Mouse (Mus musculus) left cerebral cortex, postnatal 25 days (tissue): Measurements from ENCODE around the gene Zfp575. TPM values are rescaled to one million over a fixed set of nuclear protein-coding genes. Genes with fewer than 3 reads are reported as not detected.
A peak's percentile ranks its signal among the peaks of the same experiment; 100 is the strongest.

ENCODE experiments used
- DNase-seq, 2 experiments: peaks; one replicate each; pipeline ENCODE4 v3.0.0; 2022; ENCODE audit warnings: low spot score in 2 of 2, mixed read lengths in 1 of 2
- intact Hi-C: fragments of 180-260 bp; cut with DNase I; formaldehyde crosslinking; loops from one replicate; pipeline ENCODE4 v1.15.1; 2025
- total RNA-seq, 2 experiments: library from RNA; stranded (reverse); gene quantifications; 2 replicates each; pipeline ENCODE4 v1.2.3; 2021

Gene Zfp575
- total RNA-seq, 2 experiments from 2014 or later: 6.7 TPM

- peak in 1 of 2 experiments; percentile 27 for DNase-seq
- intact Hi-C loops: loop anchor here (5.0 kb wide), 1 partner anchor 128 kb away; no protein-coding TSS in a partner anchor
Measured at GRCm38 (mm10) chr7:24534301-24534700, 53.1 kb downstream of the Zfp575 start.

Other genes with a start within 250 kb of the Zfp575 start
- gene Lypd5, start 238.4 kb downstream of the Zfp575 start, total RNA-seq: not detected
- under 1 TPM in 1 of 2 experiments, not detected in 1; 0.50 TPM for gene Kcnn4, start 217.4 kb downstream of the Zfp575 start, total RNA-seq
- 10 to 100 TPM; 38.1 to 40.2 TPM for gene Smg9, start 188.0 kb downstream of the Zfp575 start, total RNA-seq
- under 1 TPM; 0.34 to 0.57 TPM for gene Irgc1, start 135.3 kb downstream of the Zfp575 start, total RNA-seq
- under 1 TPM; 0.71 to 0.73 TPM for gene Plaur, start 125.2 kb downstream of the Zfp575 start, total RNA-seq
- gene Cadm4, start 105.6 kb downstream of the Zfp575 start, total RNA-seq: 100 to 1,000 TPM; 243 to 246 TPM
- 10 to 100 TPM; 45.7 to 52.6 TPM for gene Zfp428, start 80.6 kb downstream of the Zfp575 start, total RNA-seq
- gene AC161166.1, start 75.2 kb downstream of the Zfp575 start, total RNA-seq: not detected
- gene Irgq, start 57.0 kb downstream of the Zfp575 start, total RNA-seq: 10 to 100 TPM; 87.8 to 88.6 TPM
- gene Pinlyp, start 41.5 kb downstream of the Zfp575 start, total RNA-seq: not detected
- gene Xrcc1, start 41.4 kb downstream of the Zfp575 start, total RNA-seq: 10 to 100 TPM; 34.6 to 37.6 TPM
- gene Ethe1, start 98 bp downstream of the Zfp575 start, total RNA-seq: 10 to 100 TPM; 11.1 to 13.2 TPM
- gene Phldb3, start 23.1 kb upstream of the Zfp575 start, total RNA-seq: under 1 TPM; 0.16 to 0.27 TPM
- under 1 TPM; 0.73 to 0.92 TPM for gene Lypd3, start 48.9 kb upstream of the Zfp575 start, total RNA-seq
- not detected for gene Tex101, start 89.0 kb upstream of the Zfp575 start, total RNA-seq
- gene BC049730, start 121.6 kb upstream of the Zfp575 start, total RNA-seq: not detected
- gene Gm4763, start 139.3 kb upstream of the Zfp575 start, total RNA-seq: not detected
- gene Cd177, start 172.7 kb upstream of the Zfp575 start, total RNA-seq: not detected
- gene Ceacam10, start 189.6 kb upstream of the Zfp575 start, total RNA-seq: not detected